Mouse (Mus musculus): ENCODE measurements around the gene Gm28048.

Gene Gm28048

DNA sequence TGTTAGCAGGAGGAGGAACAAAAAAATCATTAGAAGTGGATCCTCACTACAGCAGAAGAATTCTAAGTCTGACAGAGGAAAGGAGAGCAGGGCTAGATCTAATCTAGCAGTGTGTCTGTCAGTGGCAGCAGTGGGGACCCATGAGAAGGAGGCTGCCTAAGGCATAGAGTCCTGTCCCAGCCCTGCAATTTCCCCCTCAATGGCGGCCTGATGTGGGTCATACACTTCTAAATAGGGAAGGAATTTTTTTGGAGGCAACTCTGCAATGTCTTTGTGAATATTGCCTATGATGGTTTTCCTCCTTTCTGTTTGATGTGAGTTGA, 188.0 kb downstream of the Gm28048 start:
- DNase-seq (ENCODE audit: low read depth), result no peak

DNA sequence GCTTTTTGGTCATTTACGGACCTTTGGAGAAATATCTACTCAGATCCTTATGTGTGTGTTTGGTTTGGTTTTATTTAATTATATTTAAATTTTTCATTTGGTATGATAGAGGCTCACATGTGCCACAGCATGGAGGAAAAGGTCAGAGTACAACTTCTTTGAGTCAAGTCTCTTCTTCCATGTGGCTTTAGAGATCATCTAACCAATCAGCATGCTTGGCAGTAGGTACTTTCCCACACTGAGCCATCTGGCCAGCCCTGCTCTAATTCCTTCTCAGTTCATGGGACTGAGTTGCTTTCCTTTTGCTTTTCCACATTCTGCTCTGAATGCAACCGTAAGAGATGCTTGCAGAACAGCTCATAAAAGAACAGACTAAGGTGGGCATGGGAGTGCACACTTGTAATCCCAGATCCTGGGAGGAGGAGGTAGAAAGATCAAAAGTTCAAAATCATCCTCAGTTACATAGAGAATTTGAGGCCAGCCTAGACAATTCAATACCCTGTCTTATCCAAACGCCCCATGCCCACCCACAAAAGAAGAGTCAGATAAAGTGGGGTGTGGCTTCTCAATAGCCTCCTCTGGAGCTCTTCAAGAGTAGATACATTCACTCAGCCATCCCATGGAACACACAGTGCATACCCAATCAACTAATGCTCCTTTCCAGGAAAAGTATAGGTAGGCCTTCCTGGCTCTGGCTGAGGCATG, 188.6 kb downstream of the Gm28048 start:
- no peak for DNase-seq (ENCODE audit: low read depth)

GRCm38 (mm10) chr11:22792149-22792548, 189.7 kb downstream of the Gm28048 start:
- no peak for DNase-seq (ENCODE audit: low read depth)

- DNase-seq (ENCODE audit: low read depth), result no peak
These were observed 190.2 kb downstream of the Gm28048 start for GRCm38 (mm10) chr11:22791726-22792125.

DNA sequence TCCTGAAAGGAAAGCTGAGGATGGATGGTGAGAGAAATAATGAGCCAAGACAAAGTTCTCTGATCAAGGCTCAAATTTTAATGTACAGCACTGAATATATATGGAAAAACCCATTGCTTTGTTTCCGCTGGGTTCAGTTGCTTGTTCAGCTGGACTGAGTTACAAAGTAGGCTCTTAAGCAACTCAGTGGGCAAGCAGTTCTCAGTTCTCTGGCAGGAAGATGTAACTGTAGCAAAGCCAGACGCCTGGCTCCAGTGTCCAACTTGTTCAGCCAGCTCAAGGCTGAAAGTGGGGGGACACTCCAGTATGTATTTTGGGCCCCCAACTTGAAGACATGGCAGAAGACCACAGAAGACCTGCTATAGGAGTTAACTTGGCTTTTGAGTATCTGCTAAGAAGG, 194.1 kb downstream of the Gm28048 start:
- DNase-seq (ENCODE audit: low read depth), result no peak

Measured in fibroblast of lung, adult 2 months (primary cell).